Mouse (Mus musculus): ENCODE data around the gene Mpnd.
A peak's percentile ranks its signal among the peaks of the same experiment; 100 is the strongest.
"Not testable (repeated sequence)": the region's sequence is repeated elsewhere in the genome, so short reads cannot be mapped to it uniquely, and the experiment has no call there.

The Mpnd gene

DNA sequence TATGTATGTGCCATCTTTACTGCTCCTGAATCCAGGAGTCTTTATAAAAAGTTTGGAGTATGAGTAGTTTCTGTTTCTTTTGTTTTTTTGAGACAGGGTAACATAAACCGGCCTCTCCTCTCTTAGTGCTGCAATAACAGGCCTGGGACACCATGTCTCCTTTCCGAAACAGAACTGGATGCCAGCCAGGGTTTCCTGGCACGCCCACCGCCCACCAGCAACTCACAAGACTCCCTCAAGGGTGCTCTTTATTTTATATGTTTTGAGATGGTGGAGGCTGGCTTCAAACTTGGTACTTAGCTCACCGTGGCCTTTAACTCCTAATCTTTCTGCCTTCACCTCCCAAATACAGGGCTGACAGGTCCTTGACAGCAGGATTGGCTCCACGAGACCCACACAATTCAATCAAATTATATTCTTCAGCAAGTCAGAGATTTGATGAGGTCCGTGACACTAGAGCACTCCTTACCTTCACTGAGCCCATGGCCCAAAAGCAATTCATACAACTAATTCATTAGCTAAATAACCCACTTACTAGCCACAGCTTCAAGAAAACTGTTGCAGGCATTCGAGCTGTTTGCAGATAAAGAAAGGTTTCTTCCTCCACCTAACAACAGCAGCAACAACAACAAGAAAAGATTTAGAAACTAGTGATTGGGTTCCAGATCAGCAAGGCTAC is 33.2 kb downstream of the Mpnd start:
- no peak for DNase-seq

DNA sequence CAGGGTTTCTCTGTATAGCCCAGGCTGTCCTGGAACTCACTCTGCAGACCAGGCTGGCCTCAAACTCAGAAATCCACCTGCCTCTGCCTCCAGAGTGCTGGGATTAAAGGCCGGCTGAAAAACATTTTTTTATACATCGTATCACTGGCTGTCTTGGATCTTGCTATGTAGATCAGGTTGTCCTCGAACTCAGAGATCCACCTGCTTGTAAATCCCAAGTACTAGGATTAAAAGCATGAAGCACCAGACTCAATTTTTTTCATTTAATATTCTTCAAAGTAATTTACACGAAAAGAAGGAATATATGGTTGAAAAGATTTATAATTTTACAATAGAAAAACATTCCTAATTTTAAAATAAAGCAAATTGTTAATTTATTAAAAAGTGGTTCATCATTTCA is 33.8 kb downstream of the Mpnd start:
- DNase-seq = no peak

DNA sequence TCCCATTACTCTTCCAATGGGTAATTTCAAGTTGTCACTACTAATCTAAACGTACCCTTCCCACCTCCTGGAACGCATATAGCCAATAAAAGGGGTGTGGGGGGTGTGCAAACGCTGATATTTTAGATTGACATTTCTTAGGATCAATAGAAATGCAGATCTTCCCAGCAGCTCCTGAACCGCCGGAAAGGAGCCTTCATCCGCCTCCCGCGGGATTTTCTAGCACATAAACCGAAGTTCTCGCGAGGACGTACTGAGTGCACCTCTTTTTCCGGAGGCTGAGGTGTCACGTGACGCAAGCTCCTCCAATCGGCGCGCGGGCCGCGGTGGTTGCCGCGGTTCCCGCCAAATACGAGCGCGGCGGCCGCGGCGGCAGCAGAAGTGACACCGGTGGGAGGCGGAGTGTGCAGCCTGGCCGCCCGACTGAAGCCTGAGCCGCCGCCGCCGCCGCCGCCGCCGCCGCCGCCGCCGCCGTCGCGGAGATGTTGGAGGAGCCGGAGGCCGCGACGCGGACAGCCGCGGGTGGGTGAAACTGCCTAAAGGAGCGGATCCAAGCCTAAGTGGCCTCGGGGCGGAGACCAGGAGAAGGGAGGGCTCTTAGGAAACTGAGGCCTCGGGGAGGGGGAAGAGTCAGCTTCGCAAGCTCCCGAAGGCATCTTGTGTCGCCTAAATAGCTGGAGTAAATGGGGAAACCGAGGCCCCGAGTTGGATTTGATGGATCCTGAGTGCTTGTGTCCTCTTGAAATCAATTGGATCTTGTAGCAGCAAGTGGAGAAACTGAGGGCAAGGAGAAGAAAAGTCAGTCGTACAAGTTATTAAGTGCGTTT is 34.7 kb downstream of the Mpnd start, which contains the start of gene Chaf1a:
Chaf1a (plus strand) TSS at position 410 of the 827 bp plus-strand sequence.
- peak; percentile 99 for DNase-seq

DNA sequence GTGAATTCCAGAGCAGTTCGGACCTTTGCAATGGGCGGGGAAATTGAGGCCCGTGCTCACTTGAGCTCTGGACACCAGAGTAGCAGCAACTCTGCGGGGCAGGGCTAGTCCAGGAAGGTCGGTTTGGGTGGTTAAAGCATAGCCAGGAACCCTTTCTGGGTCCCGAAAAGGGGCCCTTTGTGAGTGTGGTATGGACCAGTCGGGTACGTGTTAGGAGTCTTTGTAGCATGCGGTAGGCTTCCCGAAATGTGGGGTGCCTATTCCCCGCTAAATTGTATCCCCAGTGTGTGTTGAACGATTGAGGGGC is 35.3 kb downstream of the Mpnd start:
- no peak for DNase-seq

DNA sequence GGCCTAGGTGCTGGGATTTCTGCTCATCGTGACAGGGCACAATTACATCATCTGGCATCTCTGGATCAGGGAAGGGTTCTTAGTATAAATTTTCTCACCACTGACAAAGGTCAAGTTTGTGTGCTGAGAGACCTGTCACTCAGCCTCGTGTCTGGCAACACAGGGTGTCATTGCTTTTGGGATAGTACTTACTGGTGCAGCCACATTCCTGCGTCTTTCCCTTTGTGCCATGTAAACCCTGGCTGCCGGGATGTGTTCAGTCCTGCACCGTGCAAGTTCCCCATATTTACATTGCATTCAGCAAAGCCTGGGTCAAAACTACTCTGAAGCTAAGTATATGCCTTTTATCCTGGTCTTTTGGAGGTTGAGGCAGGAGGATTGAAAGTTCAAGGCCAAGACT is 45.9 kb downstream of the Mpnd start:
- DNase-seq = no peak

DNA sequence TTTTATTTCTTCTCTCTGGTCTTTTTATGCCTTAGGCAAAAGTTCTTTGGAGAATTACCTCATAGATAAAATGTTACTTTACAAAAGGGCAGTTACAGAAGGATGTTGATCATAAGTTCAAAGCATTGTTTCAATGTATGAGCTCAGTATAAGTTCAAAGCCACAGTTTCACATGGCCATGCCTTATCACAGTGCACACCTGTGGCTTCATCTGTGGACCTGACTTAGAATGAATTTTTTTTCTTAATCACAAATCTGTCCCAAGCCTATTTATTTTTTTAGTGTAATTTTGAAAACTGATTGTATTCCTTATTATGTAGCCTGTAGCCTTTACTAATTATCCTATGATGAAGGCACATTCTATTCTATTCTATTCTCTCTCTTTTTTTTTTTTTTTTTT is 49.4 kb downstream of the Mpnd start:
- no peak for DNase-seq

DNA sequence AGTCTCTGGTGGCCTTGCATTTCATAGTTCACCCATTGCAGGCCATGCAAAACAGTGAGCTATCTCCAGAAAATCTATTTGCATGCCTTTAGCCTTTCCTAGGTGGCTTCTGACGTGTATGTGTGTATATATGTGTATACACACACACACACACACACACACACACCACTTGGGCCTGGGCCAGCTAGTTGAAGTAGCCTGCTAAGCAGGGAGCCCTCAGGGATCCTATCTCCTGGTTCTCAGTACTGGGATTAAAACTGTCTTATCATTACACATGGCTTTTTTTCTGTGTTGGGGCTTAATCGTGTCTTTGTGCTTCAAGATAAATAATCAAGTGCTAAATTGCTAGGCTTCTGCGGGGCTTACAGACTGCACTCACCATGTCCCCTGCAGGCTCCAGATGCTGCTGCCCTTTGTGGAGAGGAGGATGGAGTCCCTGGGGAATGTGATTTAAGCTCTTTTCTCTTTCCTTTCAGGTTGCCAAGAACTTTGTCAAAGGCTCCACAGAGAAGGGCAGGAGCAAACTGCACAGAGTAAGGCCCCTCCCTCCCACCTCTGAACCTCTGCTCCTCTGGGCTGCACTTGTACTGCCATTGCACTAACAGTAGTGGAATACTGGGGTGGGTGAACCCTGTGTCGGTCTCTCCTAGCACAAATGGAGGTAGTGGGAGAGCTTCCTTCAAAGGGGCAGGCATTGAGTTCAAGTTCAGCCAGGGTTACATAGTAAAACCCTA is 50.6 kb downstream of the Mpnd start:
- no peak for DNase-seq

DNA sequence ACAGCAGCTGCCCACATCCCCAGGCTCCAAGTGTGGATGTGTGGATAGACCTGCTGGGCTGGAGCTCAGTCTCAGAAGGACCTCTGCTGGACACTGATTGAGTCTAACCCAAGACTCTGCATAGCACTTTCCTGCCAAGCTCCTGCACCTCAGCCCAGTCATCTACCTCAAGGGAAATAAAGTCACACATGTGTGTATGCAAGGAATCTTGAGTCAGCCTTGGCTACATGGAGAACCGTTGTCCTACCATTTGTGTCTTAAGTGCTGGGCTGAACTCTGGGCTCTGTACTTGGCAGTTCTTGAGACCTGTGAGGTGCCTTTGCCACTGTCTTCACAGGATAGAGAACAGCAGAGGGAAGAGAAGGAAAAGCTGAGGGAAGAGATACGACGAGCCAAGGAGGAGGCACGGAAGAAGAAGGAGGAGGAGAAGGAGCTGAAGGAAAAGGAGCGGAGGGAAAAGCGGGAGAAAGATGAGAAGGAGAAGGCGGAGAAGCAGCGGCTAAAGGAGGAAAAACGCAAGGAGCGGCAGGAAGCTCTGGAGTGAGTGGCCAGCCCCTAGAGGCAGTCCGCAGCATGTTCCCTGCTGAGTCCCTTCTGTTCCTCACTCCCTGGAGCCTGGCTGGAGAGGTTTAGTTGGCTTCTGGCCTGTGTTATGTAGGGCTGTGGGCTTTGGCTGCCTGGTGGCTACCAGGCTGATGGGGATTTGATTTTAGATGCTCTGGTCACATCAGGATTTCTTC is 52.0 kb downstream of the Mpnd start:
- no peak for DNase-seq

DNA sequence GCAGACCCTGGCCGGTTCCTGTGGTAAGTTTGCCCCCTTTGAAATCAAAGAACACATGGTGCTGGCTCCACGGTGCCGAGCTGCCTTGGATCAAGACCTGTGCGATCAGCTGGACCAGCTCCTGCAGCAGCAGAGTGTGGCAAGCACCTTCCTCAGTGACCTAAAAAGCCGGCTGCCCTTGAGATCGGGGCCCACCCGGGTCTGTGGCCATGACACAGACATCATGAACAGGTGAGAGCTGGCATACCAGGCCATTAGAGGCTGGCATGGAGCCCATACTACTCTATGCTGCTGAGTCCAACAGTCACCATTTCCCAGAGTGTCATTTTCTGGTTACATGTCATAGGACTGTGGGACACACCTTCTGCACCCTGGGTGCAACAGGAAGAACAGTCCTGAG is 56.6 kb downstream of the Mpnd start:
- DNase-seq = no peak

DNA sequence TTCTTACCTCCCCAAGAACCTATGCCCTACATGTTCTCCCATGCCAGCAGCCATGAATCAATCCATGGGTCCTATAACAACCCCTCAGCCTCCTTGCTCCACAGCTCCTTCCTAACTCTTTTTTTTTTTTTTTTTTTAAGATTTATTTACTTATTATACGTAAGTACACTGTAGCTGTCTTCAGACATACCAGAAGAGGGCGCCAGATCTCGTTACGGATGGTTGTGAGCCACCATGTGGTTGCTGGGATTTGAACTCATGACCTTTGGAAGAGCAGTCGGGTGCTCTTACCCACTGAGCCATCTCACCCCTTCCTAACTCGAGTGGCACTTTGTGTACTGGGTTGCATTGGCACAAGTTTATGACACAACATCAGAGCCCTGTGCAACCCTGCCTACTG is 60.2 kb downstream of the Mpnd start:
- DNase-seq = not testable (repeated sequence)

Measured in right cerebral cortex, adult 18-20 months (tissue).